Mouse (Mus musculus) CD8-positive naive resting alpha-beta T cell, adult 2 months (primary cell): ENCODE measurements around the gene Galnt2.

Experiments used
- DNase-seq, 2 experiments: peaks; one replicate each; pipeline ENCODE4 v3.0.0; 2022; ENCODE audit warnings: low read depth in 2 of 2, low spot score in 2 of 2

Gene Galnt2

DNA sequence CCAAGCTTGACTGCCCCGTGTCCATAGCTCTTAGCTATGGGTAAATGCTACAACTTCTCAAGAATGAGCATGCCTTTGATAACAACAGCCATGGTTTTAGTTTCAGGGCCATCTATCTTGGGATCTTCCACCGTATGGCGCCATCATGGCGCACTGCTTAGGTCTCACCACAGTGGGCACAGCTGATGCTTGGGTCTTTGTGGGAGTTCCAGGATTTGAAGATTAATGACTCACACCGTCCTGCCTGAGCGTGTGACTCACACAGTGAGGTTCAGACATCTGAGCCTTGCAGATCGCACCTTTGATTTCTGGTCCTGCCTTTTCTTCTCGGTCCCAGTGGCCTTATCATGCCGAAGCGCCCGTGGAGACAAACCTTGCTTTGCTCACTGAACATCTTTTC is 39.7 kb downstream of the Galnt2 start:
- DNase-seq, result peak in 1 of 2 experiments; percentile 50

DNA sequence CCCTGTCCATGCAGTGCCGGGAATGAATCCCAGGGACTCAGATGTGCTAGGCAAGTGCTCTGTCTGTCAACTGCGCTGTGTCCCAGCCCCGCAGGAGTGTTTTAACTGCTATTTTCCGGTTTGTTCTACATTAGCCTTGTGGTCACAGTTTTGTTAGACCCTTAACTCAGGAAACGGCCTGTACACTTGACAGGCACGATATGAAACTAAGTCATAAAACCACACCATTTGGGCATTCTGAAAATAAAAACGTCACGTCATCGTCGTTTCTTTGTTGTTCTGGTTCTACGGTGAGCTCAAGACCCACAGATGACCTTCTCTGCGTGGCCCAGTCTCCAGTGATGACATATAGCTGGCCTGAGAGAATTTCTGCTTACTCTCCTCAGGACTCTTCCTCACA is 40.3 kb downstream of the Galnt2 start:
- no peak for DNase-seq

GRCm38 (mm10) chr8:124272792-124273191 is 41.6 kb downstream of the Galnt2 start:
- DNase-seq, result no peak

GRCm38 (mm10) chr8:124273606-124274218 is 42.5 kb downstream of the Galnt2 start:
- DNase-seq, result peak; percentile 54 to 68

GRCm38 (mm10) chr8:124274441-124275120 is 43.4 kb downstream of the Galnt2 start:
- DNase-seq, result peak in 1 of 2 experiments; percentile 63

DNA sequence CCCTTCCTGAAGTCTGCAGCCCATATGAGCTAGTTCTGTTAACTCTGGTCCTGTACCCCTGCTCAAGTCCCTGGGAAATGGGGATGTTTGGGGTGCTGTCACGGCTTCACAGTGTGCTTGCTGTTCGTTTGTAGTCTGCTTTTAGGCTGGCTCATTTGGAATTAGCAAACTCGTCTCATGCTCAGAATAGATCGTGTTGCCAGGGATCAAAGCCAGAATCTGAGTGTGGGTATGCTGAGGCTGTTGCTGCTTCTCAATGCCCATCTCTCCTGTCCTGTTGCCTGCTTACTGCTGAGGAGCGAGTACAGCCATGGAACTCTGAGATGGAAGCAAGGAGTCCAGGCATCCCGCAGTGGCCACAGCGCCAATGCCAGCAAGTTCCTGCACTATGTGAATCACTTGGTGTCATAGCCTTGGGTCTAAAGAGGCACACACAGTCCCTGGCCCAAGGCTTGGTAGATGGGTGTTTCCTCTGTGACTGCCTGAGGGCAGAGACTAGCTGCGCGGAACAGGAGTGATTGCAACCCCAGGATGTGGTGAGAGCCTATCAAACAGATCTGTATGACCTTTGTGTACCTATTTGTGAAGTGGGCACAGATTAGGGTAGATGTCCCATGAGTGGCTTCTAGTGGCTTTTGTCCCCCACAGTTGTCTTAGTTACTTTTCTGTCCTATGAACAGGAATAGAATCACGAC is 44.3 kb downstream of the Galnt2 start:
- DNase-seq, result peak in 1 of 2 experiments; percentile 41

GRCm38 (mm10) chr8:124277951-124278910 is 47.0 kb downstream of the Galnt2 start:
- DNase-seq, result no peak

DNA sequence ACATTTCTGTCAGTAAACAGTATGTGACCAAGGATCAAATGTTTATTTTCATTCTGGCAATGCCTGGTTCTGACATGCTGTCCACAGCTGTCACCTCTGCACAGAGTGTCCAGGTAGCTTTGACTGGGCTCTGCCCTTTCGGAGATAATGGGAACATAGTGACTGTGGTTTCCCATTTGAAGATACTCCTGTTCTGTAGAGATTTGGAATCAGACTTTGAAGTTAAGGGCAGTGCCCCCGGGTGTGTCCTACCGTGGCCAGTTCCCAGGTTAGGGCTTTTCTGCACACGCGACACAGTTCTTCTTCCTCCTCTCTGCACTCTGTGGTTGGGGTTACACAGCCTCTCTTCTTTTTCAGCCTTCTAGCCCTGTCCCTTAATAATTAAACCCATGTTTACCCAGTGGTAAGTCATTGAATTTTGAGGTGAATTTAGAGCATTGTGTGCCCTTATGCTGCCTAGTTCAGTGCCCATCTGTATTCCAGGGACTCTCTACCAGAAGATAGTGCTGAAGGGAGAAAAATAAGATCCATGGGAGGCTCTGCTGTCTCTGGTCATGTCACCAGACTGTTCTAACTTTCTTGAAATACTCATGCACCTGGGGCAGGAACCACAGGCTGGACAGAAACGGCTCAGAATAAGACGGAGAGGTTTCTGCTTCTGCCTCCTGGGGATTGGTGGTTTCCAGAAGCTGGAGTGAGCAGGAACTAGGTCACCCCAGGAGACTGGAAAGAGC is 47.9 kb downstream of the Galnt2 start:
- no peak for DNase-seq

GRCm38 (mm10) chr8:124279690-124279985 is 48.4 kb downstream of the Galnt2 start:
- no peak for DNase-seq

DNA sequence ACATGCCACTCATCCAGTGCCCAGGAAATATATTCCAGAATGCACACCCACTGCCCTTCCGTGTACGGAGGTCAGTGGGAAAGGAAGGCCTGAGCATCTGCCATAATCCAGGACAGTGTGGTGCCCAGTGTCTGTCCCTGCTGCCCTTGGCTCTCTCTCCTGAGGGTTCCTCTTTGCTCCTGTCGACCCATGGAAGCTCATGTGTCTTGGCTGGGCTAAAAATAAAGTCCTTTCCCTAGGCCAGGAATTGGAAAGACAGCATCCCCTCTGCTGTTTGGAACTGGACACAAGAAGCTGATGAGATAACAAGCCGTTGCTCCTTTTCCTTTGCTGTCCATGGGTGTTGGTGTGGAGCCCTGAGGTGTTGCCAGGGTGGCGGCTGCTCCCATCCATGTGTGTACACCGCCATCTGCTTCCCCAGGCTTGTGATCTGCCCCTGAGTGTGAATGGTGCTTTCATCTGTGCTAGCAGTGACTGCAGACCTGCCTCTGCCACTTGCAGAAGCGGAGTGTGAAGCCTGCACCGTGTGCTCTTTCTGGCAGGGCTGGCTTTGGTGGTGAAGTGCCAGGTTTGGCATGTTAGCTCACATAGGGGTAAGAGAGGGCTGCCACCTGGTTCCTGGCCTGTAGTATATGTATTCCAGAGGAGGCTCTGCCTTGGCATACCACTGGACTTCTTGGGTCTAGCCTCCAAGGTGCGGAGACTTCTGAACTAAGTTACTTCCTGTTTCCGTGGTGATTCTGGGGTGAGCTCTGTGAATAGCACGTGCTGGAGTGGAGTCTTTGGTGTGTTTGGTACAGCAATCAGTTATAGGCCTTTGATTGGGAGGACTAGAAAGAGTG is 50.7 kb downstream of the Galnt2 start:
- no peak for DNase-seq

- DNase-seq, result no peak
Observed at GRCm38 (mm10) chr8:124282878-124283630, 51.9 kb downstream of the Galnt2 start.

DNA sequence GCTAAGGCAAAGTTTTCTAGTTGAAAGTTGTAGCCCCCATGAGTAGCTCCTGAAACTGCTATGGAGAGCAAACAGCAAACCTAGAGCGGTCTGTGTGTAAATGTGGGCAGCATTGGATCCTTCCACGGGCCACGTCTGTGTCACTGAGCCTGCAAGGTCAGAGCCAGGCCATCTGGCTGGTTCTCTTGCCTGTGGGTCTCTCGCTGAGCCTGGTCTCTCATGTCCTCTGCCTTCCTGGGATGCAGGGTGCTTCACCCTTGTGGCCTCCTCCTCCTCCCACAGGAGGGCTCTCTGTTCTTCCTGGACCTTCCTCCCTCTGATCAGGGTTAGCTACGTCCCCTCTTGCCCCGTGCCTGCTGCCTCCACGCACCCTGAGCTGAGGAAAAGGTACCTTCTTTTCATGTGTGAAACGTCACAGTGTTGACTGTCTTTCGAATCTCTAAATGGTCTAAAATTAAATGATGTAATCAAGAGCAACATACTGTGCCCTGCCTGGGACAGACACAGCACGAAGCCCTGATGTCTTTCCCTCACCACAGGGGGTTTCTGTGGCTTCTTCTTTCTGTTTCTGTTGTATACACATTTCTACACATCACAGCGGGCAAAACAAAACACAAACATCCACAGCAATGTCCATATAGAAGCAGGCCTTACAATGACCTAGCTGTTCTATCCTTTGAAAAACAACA is 52.6 kb downstream of the Galnt2 start:
- peak in 1 of 2 experiments; percentile 28 for DNase-seq

- DNase-seq, result no peak
Observed at GRCm38 (mm10) chr8:124284333-124284711, 53.1 kb downstream of the Galnt2 start.

DNA sequence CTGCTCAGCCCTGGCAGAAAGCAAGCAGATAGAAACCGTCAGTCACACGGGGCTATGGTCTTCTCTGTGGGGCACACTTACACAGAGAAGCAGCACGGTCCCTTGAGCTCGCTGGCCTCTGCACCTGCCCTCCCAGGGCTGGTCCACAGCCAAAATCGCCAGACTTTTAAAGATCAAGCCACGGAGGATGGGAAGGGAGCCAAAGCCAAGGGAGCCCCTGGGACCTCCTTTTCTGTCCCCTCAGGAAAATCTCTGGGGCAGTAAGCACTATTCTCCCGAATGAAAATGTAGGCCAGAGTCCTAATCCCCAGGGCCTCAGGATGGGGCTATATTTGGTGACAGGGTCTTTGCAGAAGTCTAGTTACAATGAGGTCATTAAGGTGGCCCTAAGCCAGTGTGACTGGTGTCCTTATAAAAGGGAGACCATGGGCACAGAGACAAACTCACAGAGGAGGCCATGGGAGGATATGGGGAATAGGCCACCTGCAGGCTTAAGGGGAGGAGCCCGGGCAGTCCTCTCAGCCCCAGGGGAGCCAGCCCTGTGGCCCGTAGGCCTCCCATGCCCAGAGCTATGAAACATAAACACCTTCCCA is 53.9 kb downstream of the Galnt2 start:
- DNase-seq, result no peak

- DNase-seq, result no peak
Observed at GRCm38 (mm10) chr8:124286461-124287124, 55.4 kb downstream of the Galnt2 start.

DNA sequence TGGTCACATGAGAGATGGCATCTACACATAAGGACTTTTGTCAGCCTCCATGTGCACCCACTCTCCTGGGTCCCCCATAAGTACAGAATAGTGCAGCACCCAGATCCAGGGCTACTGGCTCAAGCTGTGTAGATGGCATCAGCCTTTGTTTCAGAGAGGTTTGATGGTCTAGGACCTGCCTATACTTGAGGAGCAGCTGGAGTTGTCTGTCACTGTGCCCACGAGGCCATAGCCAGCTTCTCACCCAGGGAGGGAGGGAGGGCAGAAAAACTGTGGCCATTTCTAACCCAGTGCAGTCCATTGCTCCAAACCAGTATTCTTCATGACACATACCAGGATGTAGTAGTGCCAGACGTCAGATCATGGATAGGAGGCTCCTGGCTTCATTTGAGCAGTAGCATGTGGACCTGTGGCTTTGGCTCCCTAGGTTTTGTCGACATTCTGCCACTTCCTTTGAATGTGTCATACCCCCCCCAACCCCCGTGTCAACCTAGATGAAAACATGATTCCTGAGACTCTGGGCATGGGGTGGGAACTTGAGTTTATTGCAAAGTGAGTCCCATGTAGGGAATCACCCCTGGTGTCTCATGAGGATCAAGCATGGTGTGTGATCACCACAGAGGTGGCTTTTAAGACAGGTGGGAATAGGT is 57.1 kb downstream of the Galnt2 start:
- DNase-seq, result no peak

DNA sequence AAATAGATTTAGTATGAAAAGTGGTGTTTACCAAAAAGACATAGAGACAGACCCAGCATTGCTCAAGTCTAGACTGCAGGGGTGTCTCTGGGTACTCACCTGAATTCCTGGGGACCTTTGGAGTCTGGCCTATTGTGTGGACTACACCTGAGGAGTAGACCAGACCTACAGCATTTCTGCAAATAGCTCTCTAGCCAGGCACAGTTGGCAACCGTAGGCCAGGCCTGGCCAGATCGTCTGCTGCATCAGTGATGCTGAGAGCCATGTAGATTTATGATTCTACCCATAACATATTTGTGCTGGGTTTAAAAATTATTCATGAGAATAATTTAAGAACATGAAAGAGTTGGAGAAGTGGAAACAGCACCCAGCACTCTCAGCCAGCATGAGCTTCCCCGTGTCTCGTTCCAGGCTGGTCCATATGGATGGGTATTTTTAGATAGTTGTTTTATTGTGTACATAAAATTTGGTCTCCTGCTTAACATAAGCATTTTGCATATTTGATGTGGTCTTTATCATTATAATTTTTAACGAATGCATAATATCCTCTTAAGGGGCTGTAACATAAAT is 58.4 kb downstream of the Galnt2 start:
- no peak for DNase-seq
